Mouse (Mus musculus) MEL (cell line): ENCODE results near the gene Sftpa1. TPM values are rescaled to one million over a fixed set of nuclear protein-coding genes. Genes with fewer than 3 reads are reported as not detected.

Experiments used
- DNase-seq: peaks from one replicate; pipeline ENCODE4 v3.0.0; 2011; ENCODE audit warnings: low read depth, low spot score
- H3K27ac ChIP-seq: 2 replicates; pipeline ENCODE4 v1.5.1; 2012; ENCODE audit warnings: low read depth, mild to moderate bottlenecking, control low read depth, low read length, moderate library complexity; ENCODE audit not compliant: control insufficient read depth
- H3K27me3 ChIP-seq, 2 experiments: fragments of 150-350 bp in 1 of 2; sonication (generic) in 1 of 2; 2 replicates each; pipeline ENCODE4 v1.6.1; 2012; ENCODE audit warnings: low read length in 2 of 2, mild to moderate bottlenecking in 2 of 2, improper control_type of control experiment in 1 of 2, moderate library complexity in 1 of 2; ENCODE audit not compliant: insufficient read depth in 2 of 2, control insufficient read depth in 1 of 2
- H3K36me3 ChIP-seq, 2 experiments: 2 replicates each; pipeline ENCODE4 v1.6.1; 2012 to 2014; ENCODE audit warnings: low read length in 2 of 2, improper control_type of control experiment in 1 of 2, inconsistent platforms in 1 of 2, mild to moderate bottlenecking in 1 of 2; ENCODE audit not compliant: insufficient read depth in 2 of 2, control insufficient read depth in 1 of 2
- H3K4me1 ChIP-seq, 2 experiments: fragments of 150-350 bp in 1 of 2; sonication (generic) in 1 of 2; 2 replicates each; pipeline ENCODE4 v1.6.1; 2012; ENCODE audit warnings: low read length in 2 of 2, improper control_type of control experiment in 1 of 2, mild to moderate bottlenecking in 1 of 2; ENCODE audit not compliant: insufficient read depth in 2 of 2, control insufficient read depth in 1 of 2
- H3K4me3 ChIP-seq, 2 experiments: fragments of 150-350 bp in 1 of 2; sonication (generic) in 1 of 2; 2 replicates each; pipeline ENCODE4 v1.5.1; 2012; ENCODE audit warnings: low read depth in 2 of 2, low read length in 2 of 2, mild to moderate bottlenecking in 2 of 2, moderate library complexity in 2 of 2, control low read depth in 1 of 2, improper control_type of control experiment in 1 of 2; ENCODE audit not compliant: control insufficient read depth in 1 of 2, insufficient read depth in 1 of 2
- H3K79me2 ChIP-seq: 2 replicates; pipeline ENCODE4 v1.6.1; 2012; ENCODE audit warnings: mild to moderate bottlenecking, low read length, moderate library complexity; ENCODE audit not compliant: control insufficient read depth, poor library complexity, insufficient read depth
- H3K9ac ChIP-seq: 2 replicates; pipeline ENCODE4 v1.6.1; 2012; ENCODE audit warnings: low read depth, mild to moderate bottlenecking, control low read depth, low read length, moderate library complexity; ENCODE audit not compliant: control insufficient read depth, poor library complexity, severe bottlenecking
- H3K9me3 ChIP-seq: fragments of 150-350 bp; sonication (generic); replicated peaks from 2 replicates; pipeline ENCODE4 v1.6.1; 2012; ENCODE audit warnings: mild to moderate bottlenecking, low read length, improper control_type of control experiment, moderate library complexity; ENCODE audit not compliant: insufficient read depth
- CHD1 ChIP-seq: IDR thresholded peaks from 2 replicates; pipeline ENCODE4 v1.6.1; 2012; ENCODE audit warnings: low read depth, mild to moderate bottlenecking, inconsistent platforms, low read length, improper control_type of control experiment
- CHD2 ChIP-seq: IDR thresholded peaks from 2 replicates; pipeline ENCODE4 v1.6.1; 2011; ENCODE audit warnings: low read length, improper control_type of control experiment
- CTCF ChIP-seq, 3 experiments: IDR thresholded peaks in 2 of 3; conservative IDR thresholded peaks in 1 of 3; 2 replicates each; pipeline ENCODE4 v1.5.1; 2011 to 2012; ENCODE audit warnings: low read length in 3 of 3, low read depth in 2 of 3, mild to moderate bottlenecking in 2 of 3, improper control_type of control experiment in 1 of 3, inconsistent platforms in 1 of 3, mixed read lengths in 1 of 3, moderate library complexity in 1 of 3; ENCODE audit not compliant: control insufficient read depth in 1 of 3, insufficient read depth in 1 of 3, poor library complexity in 1 of 3, severe bottlenecking in 1 of 3
- EP300 ChIP-seq, 2 experiments: IDR thresholded peaks; 2 replicates each; pipeline ENCODE4 v1.6.1; 2011; ENCODE audit warnings: improper control_type of control experiment in 2 of 2, low read length in 2 of 2, low read depth in 1 of 2, mild to moderate bottlenecking in 1 of 2
- GATA1 ChIP-seq: IDR thresholded peaks from 2 replicates; pipeline ENCODE4 v1.6.1; 2011; ENCODE audit warnings: low read depth, low read length, improper control_type of control experiment
- HCFC1 ChIP-seq: IDR thresholded peaks from 2 replicates; pipeline ENCODE4 v1.6.1; 2012; ENCODE audit warnings: low read depth, mild to moderate bottlenecking, inconsistent platforms, low read length, improper control_type of control experiment, moderate library complexity
- KAT2A ChIP-seq: conservative IDR thresholded peaks from 2 replicates; pipeline ENCODE4 v1.6.1; 2012; ENCODE audit warnings: low read depth, low read length, improper control_type of control experiment, inconsistent platforms
- MAFK ChIP-seq: IDR thresholded peaks from 2 replicates; pipeline ENCODE4 v1.6.1; 2011; ENCODE audit warnings: low read depth, mild to moderate bottlenecking, low read length, improper control_type of control experiment, borderline replicate concordance
- MAX ChIP-seq: IDR thresholded peaks from 2 replicates; pipeline ENCODE4 v1.6.1; 2011; ENCODE audit warnings: low read length, improper control_type of control experiment
- MAZ ChIP-seq: IDR thresholded peaks from 2 replicates; pipeline ENCODE4 v1.6.1; 2012; ENCODE audit warnings: low read depth, mild to moderate bottlenecking, inconsistent platforms, low read length, improper control_type of control experiment
- MEF2A ChIP-seq: IDR thresholded peaks from 2 replicates; pipeline ENCODE4 v1.6.1; 2014; ENCODE audit warnings: low read depth, mild to moderate bottlenecking, inconsistent platforms, low read length, improper control_type of control experiment; ENCODE audit not compliant: poor library complexity, insufficient replicate concordance, severe bottlenecking; ENCODE audit errors: extremely low read depth
- MYB ChIP-seq: IDR thresholded peaks from 2 replicates; pipeline ENCODE4 v1.6.1; 2011; ENCODE audit warnings: mild to moderate bottlenecking, low read depth, low read length, improper control_type of control experiment
- NELFE ChIP-seq: IDR thresholded peaks from 2 replicates; pipeline ENCODE4 v1.6.1; 2011; ENCODE audit warnings: low read depth, low read length, improper control_type of control experiment
- NRF1 ChIP-seq: IDR thresholded peaks from 2 replicates; pipeline ENCODE4 v1.6.1; 2014; ENCODE audit warnings: low read depth, mild to moderate bottlenecking, inconsistent platforms, low read length, improper control_type of control experiment, moderate library complexity; ENCODE audit not compliant: poor library complexity, insufficient read depth, severe bottlenecking
- POLR2AphosphoS5 ChIP-seq: IDR thresholded peaks from 2 replicates; pipeline ENCODE4 v1.6.1; 2012; ENCODE audit warnings: low read depth, borderline replicate concordance, mild to moderate bottlenecking, inconsistent platforms, low read length, moderate library complexity, mixed read lengths
- RAD21 ChIP-seq: IDR thresholded peaks from 2 replicates; pipeline ENCODE4 v1.6.1; 2011; ENCODE audit warnings: mild to moderate bottlenecking, low read depth, low read length, improper control_type of control experiment
- SIN3A ChIP-seq: IDR thresholded peaks from 2 replicates; pipeline ENCODE4 v1.6.1; 2012; ENCODE audit warnings: low read length, improper control_type of control experiment, inconsistent platforms
- SMC3 ChIP-seq: IDR thresholded peaks from 2 replicates; pipeline ENCODE4 v1.6.1; 2011; ENCODE audit warnings: low read depth, low read length, improper control_type of control experiment
- TBP ChIP-seq: IDR thresholded peaks from 2 replicates; pipeline ENCODE4 v1.8.0; 2011; ENCODE audit warnings: low read depth, low read length, improper control_type of control experiment
- TCF12 ChIP-seq: IDR thresholded peaks from 2 replicates; pipeline ENCODE4 v1.6.1; 2014; ENCODE audit warnings: low read depth, mild to moderate bottlenecking, inconsistent platforms, low read length, improper control_type of control experiment, moderate library complexity
- USF1 ChIP-seq: IDR thresholded peaks from 2 replicates; pipeline ENCODE4 v1.6.1; 2014; ENCODE audit warnings: low read depth, mild to moderate bottlenecking, inconsistent platforms, low read length, improper control_type of control experiment, moderate library complexity
- ZC3H11A ChIP-seq: IDR thresholded peaks from 2 replicates; pipeline ENCODE4 v1.6.1; 2012; ENCODE audit warnings: low read depth, mild to moderate bottlenecking, inconsistent platforms, low read length, improper control_type of control experiment
- ZKSCAN1 ChIP-seq: IDR thresholded peaks from 2 replicates; pipeline ENCODE4 v1.6.1; 2012; ENCODE audit warnings: low read depth, mild to moderate bottlenecking, inconsistent platforms, low read length, improper control_type of control experiment, moderate library complexity
- polyA plus RNA-seq, 2 experiments: library from polyadenylated mRNA; stranded (reverse) in 1 of 2; unstranded in 1 of 2; fragments of >175 nt in 1 of 2; fragments of >200 nt in 1 of 2; gene quantifications; 2 replicates each; pipeline versions ENCODE4 v1.2.1 to v1.2.4; 2012; ENCODE audit warnings: low replicate concordance in 2 of 2, low read depth in 1 of 2; ENCODE audit not compliant: insufficient read length in 2 of 2, insufficient read depth in 1 of 2, missing spikeins in 1 of 2
- total RNA-seq: library from RNA; depleted of rRNA; stranded (reverse); fragments of 300-350 nt; gene quantifications from 2 replicates; pipeline ENCODE4 v1.2.3, GENCODE M21; 2012; rRNA removed

Sftpa1 gene
- total RNA-seq, result not detected in 2 replicates
- polyA plus RNA-seq, result not detected

DNA sequence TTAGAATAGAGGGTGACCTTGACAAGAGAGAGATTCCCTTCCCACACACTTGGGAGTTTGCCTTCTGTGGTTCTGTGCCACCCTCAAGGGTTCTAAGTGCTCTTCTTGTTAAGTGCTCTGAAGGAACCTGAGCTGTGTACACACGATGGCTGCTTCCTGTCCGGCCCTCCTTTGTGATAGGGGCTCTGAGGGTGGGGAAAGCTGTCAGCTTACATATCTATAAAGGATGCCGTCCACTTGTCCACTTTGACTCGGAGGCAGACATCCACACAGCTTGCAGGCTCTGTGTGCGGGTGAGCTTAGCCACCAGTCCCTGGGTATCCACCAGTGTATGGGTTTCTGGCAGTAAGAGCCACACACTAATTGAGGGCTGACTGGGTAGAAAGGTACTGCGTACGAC lies at the start of gene Sftpa1:
Gene Sftpa1, plus strand, starts transcription at position 243 of the 400 bp plus-strand sequence.
- Histone ChIP-seq H3K4me1 (no peaks in the 10 kb centered on the region), H3K27ac (no peak within 1 kb of the TSS), H3K36me3 (no peaks in the 10 kb centered on the region), H3K9me3 (no peaks in the 10 kb centered on the region), H3K4me3 (no peak within 1 kb of the TSS), H3K9ac (no peak within 1 kb of the TSS), H3K79me2 (no peaks in the 10 kb centered on the region), H3K27me3 (0 out of 4 replicates have a peak, but pooled peaks cover 0 to 1% of the 10 kb centered on the region in 2 experiments)
- TF ChIP-seq CTCF (IDR thresholded peaks at IDR 0.05 in 2 of 3, conservative IDR thresholded peaks at IDR 0.05 in 1 of 3; ENCODE audit: control insufficient read depth in 1 of 3, insufficient read depth in 1 of 3, low read depth in 2 of 3, low read length in 3 of 3, poor library complexity in 1 of 3, severe bottlenecking in 1 of 3) (no peak), SMC3 (no peak), TBP (no peak), MAZ (no peak)
- DNase-seq, result no peak

DNA sequence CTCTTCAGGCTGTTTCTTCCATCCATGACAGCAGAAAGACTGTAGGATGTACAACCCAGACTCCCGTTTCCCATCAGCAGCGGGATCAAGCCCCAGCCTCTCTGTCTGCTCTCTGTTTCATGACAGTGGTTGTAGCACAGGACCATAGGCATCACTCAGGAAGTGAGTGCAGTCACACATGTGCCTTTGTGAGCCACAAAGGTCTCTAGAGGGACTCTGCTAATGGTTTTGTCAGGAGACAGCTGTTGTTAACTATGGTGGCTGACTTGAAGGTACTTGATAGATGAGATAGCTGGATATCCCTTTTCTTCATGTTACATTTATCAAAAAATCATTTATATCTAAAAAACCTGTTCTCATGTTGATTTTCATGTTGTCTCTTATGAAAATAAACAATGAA lies 49.2 kb upstream of the Sftpa1 start:
- Histone ChIP-seq H3K4me1 (no peaks in the 10 kb centered on the region), H3K36me3 (no peaks in the 10 kb centered on the region), H3K79me2 (no peaks in the 10 kb centered on the region), H3K27me3 (peaks cover 0 to 2% of the 10 kb centered on the region in 2 experiments; a peak in 3 of 4 replicates), H3K9me3 (no peaks in the 10 kb centered on the region), H3K27ac (no peak overlapping the region), H3K4me3 (no peak overlapping the region), H3K9ac (no peak overlapping the region)
- TF ChIP-seq USF1 (no peak), POLR2AphosphoS5 (no peak)
- no peak for DNase-seq

DNA sequence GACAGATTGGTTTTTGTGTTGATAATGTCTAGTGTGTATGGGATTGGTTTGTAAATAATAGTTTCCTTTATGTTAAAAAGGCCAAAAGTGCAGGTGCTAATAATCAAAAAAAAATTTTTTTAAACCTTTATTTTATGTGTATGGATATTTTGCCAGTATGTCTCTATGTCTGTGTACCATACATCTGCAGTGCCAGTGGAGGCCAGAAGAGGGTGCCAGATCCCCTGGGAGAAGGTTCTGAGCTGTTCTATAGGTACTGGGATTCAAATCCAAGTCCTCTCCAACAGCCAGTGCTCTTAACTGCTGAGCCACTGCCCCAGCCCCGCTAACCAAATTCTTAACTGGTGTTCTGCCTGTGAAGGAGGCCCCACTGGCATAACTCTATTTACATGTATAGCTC lies 44.1 kb upstream of the Sftpa1 start:
- H3K4me1 ChIP-seq, result no peaks in the 10 kb centered on the region
- H3K4me3 ChIP-seq, result no peak overlapping the region
- H3K27ac ChIP-seq, result no peak overlapping the region
- no peaks in the 10 kb centered on the region for H3K9me3 ChIP-seq
- H3K9ac ChIP-seq, result no peak overlapping the region
- no peaks in the 10 kb centered on the region for H3K36me3 ChIP-seq
- DNase-seq, result peak; percentile 50
- no peaks in the 10 kb centered on the region; a peak in 1 of 4 replicates for H3K27me3 ChIP-seq
- no peaks in the 10 kb centered on the region for H3K79me2 ChIP-seq
- TF ChIP-seq SMC3 (peak; percentile 29; the same call in 1 of the 2 replicates), MAFK (no peak), NRF1 (no peak), GATA1 (no peak), RAD21 (peak; percentile 14), MAX (no peak), SIN3A (no peak), MYB (no peak), CHD1 (no peak), EP300 (IDR thresholded peaks at IDR 0.05; ENCODE audit: low read depth in 1 of 2, low read length in 2 of 2) (no peak), CTCF (IDR thresholded peaks at IDR 0.05 in 2 of 3, conservative IDR thresholded peaks at IDR 0.05 in 1 of 3; ENCODE audit: control insufficient read depth in 1 of 3, insufficient read depth in 1 of 3, low read depth in 2 of 3, low read length in 3 of 3, poor library complexity in 1 of 3, severe bottlenecking in 1 of 3) (peak; percentile 58 to 66 (median 60)), KAT2A (no peak), ZC3H11A (no peak), ZKSCAN1 (no peak), POLR2AphosphoS5 (no peak), HCFC1 (no peak), TCF12 (no peak), NELFE (no peak), MEF2A (no peak), TBP (no peak), CHD2 (no peak)
- TF ChIP-seq, all 39 proteins: peak for 3
